Mouse (Mus musculus) brain, embryonic 14.5 days (tissue): ENCODE results near the gene Nr6a1.

Source experiments
- CTCF ChIP-seq: fragments of 200-500 bp; IDR thresholded peaks from 2 replicates; pipeline ENCODE4 v1.5.1; 2012; ENCODE audit warnings: inconsistent platforms, mild to moderate bottlenecking, moderate library complexity, borderline replicate concordance; ENCODE audit not compliant: insufficient read depth, insufficient read length; ENCODE audit errors: extremely low read depth
- POLR2A ChIP-seq: fragments of 200-500 bp; IDR thresholded peaks from 2 replicates; pipeline ENCODE4 v1.6.1; 2012; ENCODE audit warnings: mild to moderate bottlenecking, inconsistent platforms, borderline replicate concordance; ENCODE audit not compliant: poor library complexity, insufficient read depth, insufficient read length, severe bottlenecking; ENCODE audit errors: extremely low read depth

DNA sequence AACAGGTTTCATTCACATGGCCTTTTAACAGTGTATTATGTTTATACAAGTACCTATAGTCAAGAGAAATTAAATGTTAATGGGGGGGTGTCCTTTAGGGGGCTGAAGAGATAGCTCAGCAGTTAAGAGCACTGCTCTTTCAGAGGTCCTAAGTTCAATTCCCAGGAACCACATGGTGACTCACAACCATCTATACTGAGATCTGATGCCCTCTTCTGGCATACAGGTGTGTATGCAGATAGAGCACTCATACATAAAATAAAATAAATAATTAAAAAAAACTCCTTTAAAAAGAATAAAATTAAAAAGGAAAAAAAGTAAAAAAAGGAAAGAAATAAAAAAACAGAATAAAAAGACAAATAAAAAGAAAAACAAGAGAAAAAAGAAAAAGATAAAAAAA is 95.5 kb downstream of the Nr6a1 start:
- TF ChIP-seq CTCF, result no peak
- no peak for TF ChIP-seq POLR2A
